ENCODE assay signal across 8 mouse cellular contexts in the genomic region with DNA sequence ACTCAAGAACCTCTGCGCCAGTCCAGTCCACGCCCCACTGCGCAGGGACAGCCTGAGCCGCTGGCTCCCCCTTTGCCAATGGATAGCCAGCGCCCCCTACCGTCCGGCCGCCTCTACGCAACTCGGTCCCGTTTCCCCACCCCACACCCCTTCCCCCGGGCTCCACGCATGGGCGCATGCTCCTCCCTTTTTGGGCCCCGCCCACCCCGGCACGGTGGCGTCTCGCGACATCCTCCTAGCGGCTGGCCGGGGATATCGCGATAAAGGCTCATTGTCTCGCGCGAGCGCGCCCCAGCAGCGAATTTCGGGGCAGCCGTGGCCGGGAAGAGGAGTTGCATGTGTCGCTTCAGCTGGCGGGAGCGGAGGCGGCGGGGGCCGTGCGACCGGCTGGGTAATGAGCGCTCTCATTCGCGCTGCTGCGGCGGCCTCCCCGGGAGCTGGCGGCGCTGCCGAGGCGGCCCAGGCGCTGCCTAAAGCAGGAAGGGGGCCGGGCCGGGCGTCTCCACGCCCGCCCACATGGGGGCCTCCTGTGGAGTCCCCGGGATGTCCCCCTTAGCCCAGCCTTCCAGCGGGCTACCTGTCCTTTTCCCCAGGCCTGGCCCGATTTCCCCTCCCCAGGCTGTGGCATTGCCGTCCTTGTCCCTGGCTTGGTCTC. TPM values are rescaled to one million over a fixed set of nuclear protein-coding genes. Genes with fewer than 3 reads are reported as not detected.
A peak's percentile ranks its signal among the peaks of the same experiment; 100 is the strongest.
DNase-seq lines count a peak whose midpoint lies in the region; TF ChIP-seq lines count a peak whose summit lies in the region.

A gene (plus strand): TSS at position 200 of the 655 bp plus-strand sequence.

- peaks cover 50% of the 10 kb centered on the region for H3K4me1 ChIP-seq in megakaryocyte, embryonic 14.5 days

- no peak; the same call in none of the 2 replicates for TF ChIP-seq CTCF in gastrocnemius, adult 2 months (IDR thresholded peaks at IDR 0.05)

- H3K27ac ChIP-seq in gastrocnemius, adult 2 months = peak within 1 kb of the TSS; percentile 96

- peak; percentile 90 for DNase-seq in WW6 (ENCODE audit: low read depth, low spot score)
- DNase-seq in cerebellum, postnatal 4 days (ENCODE audit: low spot score in 2 of 2) = peak; percentile 100
- peak; percentile 100 for DNase-seq in gastrocnemius, adult 2 months
- peak; percentile 86 for DNase-seq in hindlimb bud, embryonic 11.5 days (ENCODE audit: extremely low spot score, low read depth, low spot score)
- peak; percentile 96 to 97 for DNase-seq in left cerebral cortex, adult 8-10 months (ENCODE audit: low spot score in 2 of 2)
- DNase-seq in right cerebral cortex, postnatal 10 days (ENCODE audit: low spot score in 2 of 2) = peak; percentile 98 to 100
- DNase-seq in urinary bladder, postnatal 25 days (ENCODE audit: low spot score) = peak; percentile 100

- no peaks in the 10 kb centered on the region for H3K9me3 ChIP-seq in megakaryocyte, embryonic 14.5 days

- peaks cover 2% of the 10 kb centered on the region for H3K27me3 ChIP-seq in megakaryocyte, embryonic 14.5 days (replicated peaks)

- intact Hi-C loops in gastrocnemius, adult 2 months (cut with DNase I) = loop anchor here (2.0 kb wide), 3 partner anchors 82 to 280 kb away; a partner anchor contains a TSS

- peak within 1 kb of the TSS; percentile 99 for H3K4me3 ChIP-seq in gastrocnemius, adult 2 months
- H3K4me3 ChIP-seq in megakaryocyte, embryonic 14.5 days (replicated peaks) = peak within 1 kb of the TSS; percentile 97

- peaks cover 36% of the 10 kb centered on the region for H3K36me3 ChIP-seq in megakaryocyte, embryonic 14.5 days (replicated peaks; ENCODE audit: low read length)

RNA-seq across cellular contexts. Expression of the gene that starts here (rescaled TPM):
- total RNA-seq in gastrocnemius, adult 2 months (2021) = 10 to 100 TPM; 40.1 to 49.3 TPM
- total RNA-seq in left cerebral cortex, adult 8-10 months (2022) = 10 to 100 TPM; 67.8 to 76.3 (median 73.0) TPM
- polyA plus RNA-seq in megakaryocyte, embryonic 14.5 days (2012; ENCODE audit: insufficient read depth, low replicate concordance) = 3.0 and 91.3 TPM in 2 replicates

Comparison
In these comparisons a context has a peak if more than half of its experiments do, and no peak if none do; other contexts are left out.
1. Peak in every context shown above with its lines: DNase-seq, H3K4me3 ChIP-seq and H3K27ac ChIP-seq.